ENCODE assay signal across 18 mouse cellular contexts in genomic region chr9:75248874-75249273, GRCm38 (mm10). TPM values are rescaled to one million over a fixed set of nuclear protein-coding genes. Genes with fewer than 3 reads are reported as not detected.
"Had no signal": no experiment of that assay in that cellular context is flagged by ENCODE, and none has a peak within 500 bp of the region (broad histone marks: within the 10 kb centered on the region; RNA-seq: fewer than 3 reads in every experiment).

No protein-coding gene starts in this region.

- H3K9ac ChIP-seq: liver, postnatal 0 days; lung, embryonic 15.5 days; neural tube, embryonic 12.5 days; stomach, embryonic 15.5 days had no signal

- H3K4me3 ChIP-seq: lung, embryonic 15.5 days; megakaryocyte, embryonic 14.5 days; neural tube, embryonic 12.5 days; stomach, embryonic 15.5 days had no signal

- H3K9me3 ChIP-seq: lung, embryonic 15.5 days; megakaryocyte, embryonic 14.5 days; neural tube, embryonic 12.5 days; stomach, embryonic 15.5 days had no signal

- DNase-seq: liver, postnatal 0 days; lung, adult 2 months; lung, postnatal 14 days; lung, postnatal 36 days; midbrain, embryonic 14.5 days; right cerebral cortex, postnatal 14 days; thymus, adult 2 months; thymus, postnatal 25 days; thymus, postnatal 4 days had no signal

- H3K4me1 ChIP-seq: neural tube, embryonic 12.5 days had no signal

- ATAC-seq: liver, postnatal 0 days; lung, postnatal 0 days; midbrain, embryonic 16.5 days had no signal

- H3K36me3 ChIP-seq: neural tube, embryonic 12.5 days; stomach, embryonic 15.5 days had no signal

- H3K27me3 ChIP-seq: lung, embryonic 15.5 days; neural tube, embryonic 12.5 days; stomach, embryonic 15.5 days had no signal

- H3K27ac ChIP-seq: lung, embryonic 15.5 days; macrophage; neural tube, embryonic 12.5 days; stomach, embryonic 15.5 days; stomach, postnatal 0 days had no signal

- H3K4me2 ChIP-seq: lung, embryonic 15.5 days; midbrain, embryonic 11.5 days; neural tube, embryonic 12.5 days; stomach, embryonic 15.5 days had no signal

RNA-seq across cellular contexts. Expression of gene Myo5c, which starts 17.1 kb away (rescaled TPM):
- polyA plus RNA-seq: macrophage had no signal
